Mouse (Mus musculus) cerebellum, postnatal 10 days (tissue): ENCODE results near the gene Gm5478.
"Not testable (repeated sequence)": the region's sequence is repeated elsewhere in the genome, so short reads cannot be mapped to it uniquely, and the experiment has no call there.

ENCODE experiments used
- DNase-seq, 2 experiments: peaks; one replicate each; pipeline ENCODE4 v3.0.0; 2021; ENCODE audit warnings: mixed read lengths in 2 of 2

The Gm5478 gene

DNA sequence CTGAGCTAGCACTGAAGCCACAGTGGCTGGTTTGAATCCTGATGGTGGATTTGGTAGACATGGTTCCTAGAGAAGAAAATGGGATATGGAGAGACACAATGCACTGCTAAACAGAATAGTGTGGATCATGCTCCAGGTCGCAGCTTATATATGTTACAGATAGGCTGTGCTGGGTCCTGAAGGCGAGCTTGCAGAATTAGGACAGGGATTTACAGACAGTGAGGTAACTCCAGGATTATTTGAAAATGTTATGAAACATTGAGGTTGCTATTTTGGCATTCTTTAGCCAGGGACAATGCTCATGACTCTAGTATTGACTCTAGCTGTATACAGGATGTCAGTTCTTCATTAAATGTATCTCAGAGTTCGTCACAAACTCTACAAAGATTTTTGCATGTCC is at the start of gene Gm5478:
Gene Gm5478, minus strand, starts transcription at position 101 of the 400 bp plus-strand sequence.
- DNase-seq = no peak

- no peak for DNase-seq
Measured at GRCm38 (mm10) chr15:101694207-101694606, 47.0 kb upstream of the Gm5478 start, which contains the start of gene Krt6a. Krt6a (minus strand) TSS chr15:101694307.

- not testable (repeated sequence) for DNase-seq
Measured at GRCm38 (mm10) chr15:101690460-101690859, 43.3 kb upstream of the Gm5478 start.

DNA sequence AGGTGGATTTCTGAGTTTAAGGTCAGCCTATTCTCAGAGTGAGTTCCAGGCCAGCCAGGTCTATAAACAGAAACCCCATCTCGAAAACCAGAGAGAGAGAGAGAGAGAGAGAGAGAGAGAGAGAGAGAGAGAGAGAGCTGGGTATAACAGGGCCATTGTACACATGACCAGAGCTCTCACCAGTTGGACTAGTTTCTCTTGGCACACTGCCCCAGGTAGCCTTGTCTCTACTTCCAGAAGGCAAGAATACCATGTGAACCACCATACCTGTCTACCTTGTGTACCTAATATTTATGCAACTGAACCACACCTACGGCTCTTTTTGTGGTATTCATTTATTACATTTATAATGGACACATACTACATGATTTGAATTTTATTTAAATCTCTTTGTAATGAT is 41.0 kb upstream of the Gm5478 start:
- no peak for DNase-seq

DNA sequence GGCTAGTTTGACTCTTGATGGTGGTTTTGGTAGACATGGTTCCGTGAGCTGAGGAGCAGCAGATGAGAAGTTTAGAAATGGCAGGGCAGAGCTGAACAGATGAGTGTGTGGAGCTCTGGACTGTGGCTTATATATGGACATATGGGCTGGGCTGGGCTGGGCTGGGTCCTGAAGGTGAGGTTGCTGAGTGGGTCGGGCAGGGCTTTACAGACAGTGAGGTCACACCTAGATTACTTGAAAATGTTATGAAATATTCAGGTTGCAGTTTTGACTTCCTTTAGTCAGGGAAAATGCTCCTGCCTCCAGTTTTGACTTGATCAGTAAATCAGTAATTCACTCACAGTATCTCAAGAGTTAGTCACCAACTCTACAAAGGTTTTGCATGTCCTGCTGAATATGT is 33.0 kb upstream of the Gm5478 start, which contains the start of gene Krt6b:
Gene Krt6b, minus strand, starts transcription at position 101 of the 400 bp plus-strand sequence.
- no peak for DNase-seq

GRCm38 (mm10) chr15:101675978-101676377 is 28.8 kb upstream of the Gm5478 start:
- no peak for DNase-seq

GRCm38 (mm10) chr15:101652736-101653265 is 5.6 kb upstream of the Gm5478 start:
- DNase-seq = peak; percentile 56 to 71

DNA sequence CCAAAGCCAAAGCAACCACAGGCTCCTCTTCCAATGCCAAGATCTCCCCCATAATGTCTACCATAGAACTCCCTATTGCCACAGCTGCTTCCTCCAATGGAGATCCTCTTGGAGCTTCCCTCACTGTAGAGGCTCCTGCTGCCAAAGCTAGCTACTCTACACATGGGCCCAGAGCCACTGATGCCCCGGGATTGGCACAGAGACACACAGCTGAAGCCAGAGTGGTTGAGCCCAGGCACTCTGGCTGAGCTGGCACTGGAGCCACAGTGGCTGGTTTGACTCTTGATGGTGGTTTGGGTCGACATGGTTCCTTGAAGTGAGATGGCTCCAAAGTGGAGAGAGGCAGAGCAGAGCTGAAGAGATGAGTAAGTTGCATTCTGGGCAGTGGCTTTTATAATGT is 19.3 kb downstream of the Gm5478 start, which contains the start of gene Gm5414:
Gene Gm5414, minus strand, starts transcription at position 305 of the 400 bp plus-strand sequence.
- DNase-seq = peak; percentile 49 to 67

GRCm38 (mm10) chr15:101599123-101599522 is 48.1 kb downstream of the Gm5478 start:
- DNase-seq = no peak
